Mouse (Mus musculus): ENCODE results near the gene Arfgap1. TPM values are rescaled to one million over a fixed set of nuclear protein-coding genes. Genes with fewer than 3 reads are reported as not detected.

Gene Arfgap1
- polyA plus RNA-seq (2015; fragmentation: Nextera tagmentation; extraction: Ambion mirVana) = 98.9 and 103 TPM in 2 replicates

DNA sequence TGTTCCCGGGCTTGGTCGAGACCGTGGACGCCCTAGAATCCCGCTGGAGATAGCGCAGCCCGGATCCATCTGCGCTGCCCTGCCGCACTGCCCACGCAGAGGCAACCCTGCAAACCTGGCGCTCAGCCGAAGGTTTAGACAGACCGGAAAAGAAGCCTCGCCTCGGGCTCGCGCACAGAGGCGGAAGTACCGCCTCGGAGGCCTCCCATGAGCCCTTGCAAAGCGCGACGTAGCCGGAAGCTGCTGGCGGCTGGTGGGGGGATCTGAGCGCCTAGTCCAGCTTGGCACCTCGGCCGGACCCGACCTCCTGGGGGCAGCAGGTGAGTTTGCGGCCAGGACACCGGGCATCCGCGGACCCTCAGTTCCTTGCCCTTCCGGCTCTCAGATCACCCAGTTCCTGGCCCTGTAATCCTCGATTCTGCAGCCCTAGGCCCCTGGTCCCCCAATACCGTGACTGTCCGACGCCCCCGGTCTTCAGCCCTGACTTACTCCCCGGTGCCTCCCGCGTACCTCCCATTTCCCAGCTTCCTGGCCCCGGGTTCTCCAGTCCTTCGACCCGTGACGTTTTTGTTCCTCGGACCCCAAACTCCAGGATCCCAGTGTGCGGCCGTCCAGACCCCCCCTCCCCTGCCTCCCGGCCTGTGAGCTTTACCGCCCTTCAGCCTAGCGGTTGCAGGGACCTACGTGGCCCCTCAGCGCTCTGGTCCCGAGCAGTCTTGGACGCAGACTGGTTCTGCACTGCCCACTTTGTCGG, at the start of gene Arfgap1:
Arfgap1 (plus strand) TSS at position 216 of the 754 bp plus-strand sequence.
- H3K4me2 ChIP-seq (replicated peaks) = peak within 1 kb of the TSS; percentile 96
- peaks cover 30% of the 10 kb centered on the region for H3K4me1 ChIP-seq (replicated peaks)
- peak within 1 kb of the TSS; percentile 94 for H3K9ac ChIP-seq (replicated peaks)
- H3K9me3 ChIP-seq = no peaks in the 10 kb centered on the region
- H3K4me3 ChIP-seq (replicated peaks) = peak within 1 kb of the TSS; percentile 84
- under 1% methylated on average over 57 of the region's 57 CpGs for WGBS
- peak within 1 kb of the TSS; percentile 92 for H3K27ac ChIP-seq
- H3K27me3 ChIP-seq = no peaks in the 10 kb centered on the region
- peak; percentile 92 for ATAC-seq
- peaks cover 18% of the 10 kb centered on the region for H3K36me3 ChIP-seq

DNA sequence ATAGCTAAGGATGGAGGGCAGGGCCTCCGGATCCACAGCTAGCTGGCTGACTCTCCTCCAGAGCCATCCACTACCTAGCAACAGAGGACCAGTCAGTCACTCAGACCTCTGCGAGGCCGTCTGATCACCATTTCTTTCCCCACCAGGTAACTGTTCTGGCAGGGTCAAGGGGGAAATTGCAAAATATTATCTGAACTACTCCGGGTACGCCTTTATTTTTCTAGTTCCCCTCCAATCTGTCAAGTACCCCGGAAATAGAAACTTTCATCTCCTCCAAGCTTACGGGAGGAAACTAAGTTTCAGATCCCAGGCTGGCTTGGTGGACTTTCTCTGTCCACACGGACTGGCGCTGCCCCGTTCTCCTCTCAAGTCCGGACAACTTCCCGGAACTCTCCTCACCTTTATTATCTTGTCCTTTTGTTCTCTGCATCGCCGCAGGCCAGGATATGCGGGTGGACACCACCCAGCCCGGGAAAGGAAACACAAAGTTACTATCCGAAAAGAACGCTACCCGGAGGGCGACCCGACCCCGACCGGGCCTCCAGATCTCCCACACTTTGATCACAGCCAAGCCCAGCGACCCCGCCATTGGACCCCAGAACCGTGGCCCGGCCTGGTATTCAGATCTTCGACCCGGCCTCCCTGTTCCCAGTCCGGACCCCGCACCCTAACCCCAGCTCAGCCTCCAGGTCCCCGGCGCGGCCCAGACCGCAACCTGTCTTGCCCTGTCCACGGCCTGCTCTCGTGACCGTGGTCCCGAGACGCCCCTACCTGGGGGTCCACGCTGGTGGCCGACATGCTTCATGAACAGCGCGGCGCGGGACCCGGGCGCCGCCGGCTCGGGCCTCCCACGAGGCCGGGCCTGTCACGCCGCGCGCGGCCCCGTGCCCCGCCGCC, 46.9 kb upstream of the Arfgap1 start:
- Histone ChIP-seq H3K4me2 (replicated peaks) (peak overlapping the region; percentile 92), H3K4me1 (replicated peaks) (peaks cover 39% of the 10 kb centered on the region), H3K27me3 (0 out of 2 replicates have a peak, but pooled peaks cover 4% of the 10 kb centered on the region), H3K9me3 (no peaks in the 10 kb centered on the region), H3K9ac (replicated peaks) (peak overlapping the region; percentile 98), H3K4me3 (replicated peaks) (peak overlapping the region; percentile 99), H3K27ac (peak overlapping the region; percentile 77), H3K36me3 (peaks cover 32% of the 10 kb centered on the region)
- under 1% methylated on average over 59 of the region's 61 CpGs for WGBS
- peak; percentile 79 for ATAC-seq

DNA sequence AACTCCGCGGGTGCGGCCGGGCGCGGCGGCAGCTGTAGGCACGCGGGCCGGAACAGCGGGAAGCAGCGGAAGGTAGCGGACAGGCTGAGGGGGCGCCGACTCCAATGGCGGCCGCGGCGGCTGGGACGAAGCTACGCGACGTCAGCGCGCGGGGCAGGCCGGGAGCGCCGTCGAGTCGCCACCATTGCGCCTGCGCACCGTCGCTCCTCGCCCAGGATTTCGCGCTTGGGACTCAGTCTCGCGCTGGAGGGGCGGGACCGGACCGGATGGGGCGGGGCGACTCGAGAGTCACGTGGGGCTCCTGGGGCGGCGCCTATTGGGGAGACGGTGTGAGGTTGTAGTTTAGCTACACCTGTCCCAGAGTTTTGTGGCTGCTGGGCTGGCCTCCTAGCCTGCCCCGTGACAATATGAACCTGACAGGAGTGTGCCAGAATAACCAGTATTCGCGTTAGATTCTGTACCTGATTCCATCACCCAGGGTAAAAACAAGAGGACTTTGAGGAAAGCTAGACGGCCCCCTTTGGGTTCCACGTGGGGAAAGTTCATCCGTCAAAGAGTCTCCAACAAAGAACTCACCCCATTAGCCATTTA, 46.1 kb upstream of the Arfgap1 start, which contains the start of gene Ythdf1:
Ythdf1 (minus strand) TSS at position 140 of the 591 bp plus-strand sequence.
- Histone ChIP-seq H3K36me3 (peaks cover 26% of the 10 kb centered on the region), H3K4me3 (replicated peaks) (peak within 1 kb of the TSS; percentile 99), H3K27me3 (0 out of 2 replicates have a peak, but pooled peaks cover 4% of the 10 kb centered on the region), H3K4me2 (replicated peaks) (peak within 1 kb of the TSS; percentile 92), H3K9ac (replicated peaks) (peak within 1 kb of the TSS; percentile 98), H3K9me3 (no peaks in the 10 kb centered on the region), H3K27ac (peak within 1 kb of the TSS; percentile 77), H3K4me1 (replicated peaks) (peaks cover 33% of the 10 kb centered on the region)
- WGBS = under 1% methylated on average over 56 of the region's 56 CpGs
- ATAC-seq = peak; percentile 94

DNA sequence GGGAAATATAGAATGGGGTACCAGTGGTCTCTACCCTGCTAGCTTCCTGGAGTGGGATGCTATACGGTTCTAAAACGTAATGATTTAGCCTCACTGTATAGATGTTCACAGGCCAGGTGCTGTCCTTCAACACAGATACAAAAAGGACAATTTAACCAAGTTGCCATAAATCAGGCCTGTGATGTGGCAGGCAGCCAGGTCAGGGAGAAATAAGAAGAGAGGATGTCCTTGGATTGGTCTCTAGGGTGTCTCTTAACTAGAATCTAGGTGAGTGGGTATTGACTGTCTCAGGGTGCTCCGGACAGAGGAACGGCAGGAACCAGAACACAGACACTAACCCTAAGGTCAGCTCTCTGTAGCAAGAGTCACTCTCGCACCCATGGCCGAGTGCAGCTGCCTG, 44.3 kb upstream of the Arfgap1 start:
- Histone ChIP-seq H3K9ac (replicated peaks) (no peak overlapping the region), H3K27me3 (0 out of 2 replicates have a peak, but pooled peaks cover 4% of the 10 kb centered on the region), H3K4me1 (replicated peaks) (peaks cover 22% of the 10 kb centered on the region), H3K4me3 (replicated peaks) (no peak overlapping the region), H3K4me2 (replicated peaks) (no peak overlapping the region), H3K36me3 (peaks cover 9% of the 10 kb centered on the region), H3K9me3 (no peaks in the 10 kb centered on the region), H3K27ac (no peak overlapping the region)
- no peak for ATAC-seq
- 91% methylated on average over 6 of the region's 6 CpGs for WGBS

DNA sequence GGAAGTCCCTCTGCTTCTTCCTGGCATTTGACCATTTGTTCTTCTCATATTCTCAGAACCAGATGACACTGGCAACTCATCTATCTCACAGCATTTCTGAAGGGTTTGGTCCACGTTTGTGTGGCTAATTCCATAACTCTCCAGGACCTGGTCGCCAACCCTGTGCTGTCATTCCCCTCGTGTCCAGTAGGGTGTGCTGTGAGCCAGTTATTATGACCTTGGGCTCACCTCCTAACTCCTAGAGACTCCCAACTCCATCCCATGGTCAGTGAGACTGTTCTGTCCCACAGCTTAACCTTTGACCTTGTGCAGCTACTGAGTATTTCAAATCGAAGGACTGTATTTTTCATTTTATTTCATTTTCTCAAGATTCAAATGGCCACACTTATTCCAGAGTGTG, 41.8 kb upstream of the Arfgap1 start:
- Histone ChIP-seq H3K27me3 (0 out of 2 replicates have a peak, but pooled peaks cover 4% of the 10 kb centered on the region), H3K4me2 (replicated peaks) (no peak overlapping the region), H3K9ac (replicated peaks) (no peak overlapping the region), H3K4me3 (replicated peaks) (no peak overlapping the region), H3K9me3 (no peaks in the 10 kb centered on the region), H3K4me1 (replicated peaks) (peaks cover 9% of the 10 kb centered on the region), H3K27ac (no peak overlapping the region), H3K36me3 (no peaks in the 10 kb centered on the region)
- ATAC-seq = no peak
- WGBS = 5% methylated on average over 4 of the region's 4 CpGs

DNA sequence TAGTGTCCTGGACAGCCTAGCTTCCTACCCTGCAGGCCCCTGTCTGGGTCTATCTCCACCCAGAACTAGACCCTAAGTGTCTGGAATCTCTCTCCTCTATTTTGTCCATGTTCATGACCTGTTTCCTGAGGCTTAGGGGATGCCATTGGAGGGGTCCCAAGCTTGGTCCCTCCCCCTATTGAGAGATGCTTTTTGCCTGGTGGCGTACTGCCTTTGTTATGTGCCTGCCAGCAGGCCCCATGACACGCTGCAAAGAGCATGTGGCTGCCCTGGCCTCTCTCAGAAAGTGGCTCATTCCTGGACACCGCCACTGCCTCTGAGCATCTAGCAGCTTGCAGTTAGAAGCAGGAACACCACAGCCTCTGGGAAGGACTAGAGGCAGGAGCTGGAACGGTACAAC, 38.3 kb upstream of the Arfgap1 start, which contains the start of gene Birc7:
Birc7 (plus strand) TSS at position 301 of the 400 bp plus-strand sequence.
- Histone ChIP-seq H3K4me2 (replicated peaks) (no peak within 1 kb of the TSS), H3K9me3 (no peaks in the 10 kb centered on the region), H3K4me1 (replicated peaks) (peaks cover 8% of the 10 kb centered on the region; the same call in 1 of the 2 replicates), H3K27ac (0 out of 2 replicates have a peak within 1 kb of the TSS, but pooled peaks have one; percentile 12), H3K27me3 (no peaks in the 10 kb centered on the region), H3K4me3 (replicated peaks) (no peak within 1 kb of the TSS), H3K36me3 (peaks cover 11% of the 10 kb centered on the region; the same call in 1 of the 2 replicates), H3K9ac (replicated peaks) (peak within 1 kb of the TSS; percentile 24; the same call in 1 of the 2 replicates)
- WGBS = 37% methylated on average over 4 of the region's 4 CpGs
- ATAC-seq = no peak

DNA sequence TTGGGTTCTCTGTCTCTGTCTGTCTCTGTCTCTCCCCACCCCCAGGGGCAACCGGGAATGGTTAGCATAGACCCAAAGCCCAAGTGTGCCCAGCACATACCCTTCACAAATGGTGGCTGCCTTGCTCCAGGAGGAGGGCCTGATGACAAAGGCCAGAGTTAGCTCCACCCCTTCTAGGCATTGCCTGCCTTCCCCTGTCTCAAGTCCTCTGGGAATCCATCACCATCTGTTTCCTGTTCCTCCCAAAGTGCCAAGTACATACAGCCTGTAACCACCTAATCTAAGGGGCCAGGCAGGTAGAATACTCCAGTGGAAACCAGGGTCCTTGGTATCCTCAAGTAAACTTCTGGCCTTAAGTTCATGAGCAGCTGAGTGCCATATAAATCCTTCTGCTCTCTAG, 34.6 kb upstream of the Arfgap1 start:
- 70% methylated on average over 1 of the region's 1 CpGs for WGBS

DNA sequence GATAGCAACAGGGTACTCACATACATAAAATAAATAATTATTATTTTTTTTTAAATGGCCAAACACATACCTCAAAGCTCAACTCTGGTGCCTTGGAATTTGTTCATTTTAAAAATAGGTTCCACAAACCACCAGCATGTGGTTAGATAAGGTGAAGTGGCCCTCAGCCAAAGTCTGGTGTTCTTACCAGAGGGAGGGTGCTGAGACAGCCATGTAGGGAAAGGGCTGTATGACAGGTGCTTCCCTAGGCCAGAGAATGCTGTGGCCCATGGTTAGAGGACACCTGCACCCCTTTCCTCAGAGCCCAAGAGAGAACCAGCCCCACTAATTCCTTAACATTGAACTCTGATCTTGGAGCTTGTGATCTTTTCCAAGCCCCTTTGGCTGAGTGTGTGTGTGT, 26.8 kb upstream of the Arfgap1 start:
- Histone ChIP-seq H3K27me3 (no peaks in the 10 kb centered on the region), H3K9ac (replicated peaks) (no peak overlapping the region), H3K4me2 (replicated peaks) (no peak overlapping the region), H3K4me3 (replicated peaks) (no peak overlapping the region), H3K4me1 (replicated peaks) (no peaks in the 10 kb centered on the region), H3K27ac (no peak overlapping the region), H3K36me3 (peaks cover 48% of the 10 kb centered on the region), H3K9me3 (no peaks in the 10 kb centered on the region)
- ATAC-seq = no peak

More for the DNA sequence above, 34.6 kb upstream of the Arfgap1 start:
- H3K9me3 ChIP-seq = no peaks in the 10 kb centered on the region
- no peak overlapping the region for H3K27ac ChIP-seq
- no peak overlapping the region for H3K4me2 ChIP-seq (replicated peaks)
- peaks cover 40% of the 10 kb centered on the region for H3K36me3 ChIP-seq
- H3K4me1 ChIP-seq (replicated peaks) = peaks cover 8% of the 10 kb centered on the region; the same call in 1 of the 2 replicates
- H3K27me3 ChIP-seq = no peaks in the 10 kb centered on the region
- no peak overlapping the region for H3K9ac ChIP-seq (replicated peaks)
- no peak overlapping the region for H3K4me3 ChIP-seq (replicated peaks)
- ATAC-seq = peak; percentile 53; the same call in 1 of the 2 replicates

DNA sequence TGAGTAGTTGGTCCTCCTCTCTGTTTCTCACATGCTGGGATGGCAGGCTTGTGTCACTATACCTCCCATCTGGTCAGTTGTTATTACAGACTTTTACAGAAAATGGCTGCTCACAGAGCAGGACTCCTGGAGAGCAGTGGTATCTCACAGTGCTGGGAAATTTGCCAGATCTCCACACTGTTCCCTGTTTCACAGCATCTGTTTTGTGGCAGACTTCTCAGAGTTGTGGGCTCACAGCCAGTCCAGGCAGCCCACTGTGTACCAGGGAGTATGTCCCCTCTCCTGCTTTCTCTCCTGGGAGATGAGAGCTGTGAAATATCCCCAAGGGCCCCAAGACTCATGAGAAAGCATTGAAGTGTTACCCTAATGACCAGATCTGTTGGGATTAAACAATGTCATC, 25.2 kb upstream of the Arfgap1 start:
- no peak overlapping the region for H3K4me3 ChIP-seq (replicated peaks)
- no peaks in the 10 kb centered on the region for H3K27me3 ChIP-seq
- no peak overlapping the region for H3K4me2 ChIP-seq (replicated peaks)
- H3K9ac ChIP-seq (replicated peaks) = no peak overlapping the region
- H3K27ac ChIP-seq = no peak overlapping the region
- ATAC-seq = no peak
- H3K4me1 ChIP-seq (replicated peaks) = no peaks in the 10 kb centered on the region
- H3K9me3 ChIP-seq = no peaks in the 10 kb centered on the region
- H3K36me3 ChIP-seq = peaks cover 36% of the 10 kb centered on the region

DNA sequence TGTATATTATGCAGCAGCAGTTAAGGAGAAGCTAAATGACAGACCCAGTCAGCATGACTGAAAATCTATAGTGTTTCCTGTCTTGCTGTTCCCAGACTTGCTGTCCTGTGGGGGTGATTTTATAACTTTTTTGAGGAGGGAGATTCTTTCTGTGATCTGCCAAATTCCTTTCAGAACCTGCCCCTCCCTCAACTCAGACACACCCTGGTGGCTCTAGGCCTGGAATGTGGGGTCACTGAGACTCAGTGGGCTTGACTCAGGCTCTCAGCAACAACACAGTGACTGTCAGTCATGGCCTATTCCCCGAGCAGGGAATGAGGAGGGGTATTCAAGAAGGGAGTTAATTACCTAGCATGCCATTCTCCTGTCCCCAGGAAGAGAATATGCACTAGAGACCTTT, 17.1 kb upstream of the Arfgap1 start:
- Histone ChIP-seq H3K27me3 (no peaks in the 10 kb centered on the region), H3K36me3 (no peaks in the 10 kb centered on the region; the same call in none of the 2 replicates), H3K4me3 (replicated peaks) (no peak overlapping the region), H3K4me2 (replicated peaks) (no peak overlapping the region), H3K27ac (no peak overlapping the region), H3K9me3 (no peaks in the 10 kb centered on the region), H3K4me1 (replicated peaks) (peaks cover 51% of the 10 kb centered on the region), H3K9ac (replicated peaks) (no peak overlapping the region)
- no peak for ATAC-seq
- 36% methylated on average over 1 of the region's 1 CpGs for WGBS

DNA sequence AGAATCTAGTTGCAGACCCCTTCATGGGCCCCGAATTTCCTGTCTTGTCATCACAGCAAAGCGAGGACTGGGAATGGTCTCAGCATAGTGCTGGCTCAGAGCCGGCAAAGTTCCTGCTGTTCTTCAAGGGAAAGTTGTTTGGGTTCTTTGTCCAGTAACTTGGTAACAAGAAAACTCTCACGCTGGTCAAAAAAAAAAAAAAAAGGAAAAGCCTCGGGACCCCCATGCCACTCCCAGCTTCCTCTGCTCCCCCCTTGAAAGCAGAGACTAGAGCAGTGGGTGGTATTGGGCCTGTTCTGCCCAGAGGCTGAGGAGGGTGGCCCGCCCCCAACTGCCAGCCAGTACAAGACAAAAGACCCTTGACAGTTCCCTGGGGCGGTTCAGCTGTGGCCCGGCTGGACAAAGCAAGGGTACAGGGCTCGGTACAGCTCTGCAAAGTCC, 14.3 kb upstream of the Arfgap1 start:
- 3% methylated on average over 9 of the region's 9 CpGs for WGBS

More for the DNA sequence above, 14.3 kb upstream of the Arfgap1 start:
- Histone ChIP-seq H3K4me2 (replicated peaks) (peak overlapping the region; percentile 70), H3K9me3 (no peaks in the 10 kb centered on the region), H3K4me3 (replicated peaks) (peak overlapping the region; percentile 70), H3K9ac (replicated peaks) (peak overlapping the region; percentile 84), H3K4me1 (replicated peaks) (peaks cover 57% of the 10 kb centered on the region), H3K27ac (peak overlapping the region; percentile 97), H3K36me3 (no peaks in the 10 kb centered on the region; the same call in 1 of the 2 replicates), H3K27me3 (no peaks in the 10 kb centered on the region)
- peak; percentile 40; the same call in 1 of the 2 replicates for ATAC-seq
